Mouse (Mus musculus): ENCODE measurements around the gene Eme1. TPM values are rescaled to one million over a fixed set of nuclear protein-coding genes. Genes with fewer than 3 reads are reported as not detected.

Eme1 gene
- polyA plus RNA-seq, 1 experiment from 2014 or later, result 3.5 TPM

DNA sequence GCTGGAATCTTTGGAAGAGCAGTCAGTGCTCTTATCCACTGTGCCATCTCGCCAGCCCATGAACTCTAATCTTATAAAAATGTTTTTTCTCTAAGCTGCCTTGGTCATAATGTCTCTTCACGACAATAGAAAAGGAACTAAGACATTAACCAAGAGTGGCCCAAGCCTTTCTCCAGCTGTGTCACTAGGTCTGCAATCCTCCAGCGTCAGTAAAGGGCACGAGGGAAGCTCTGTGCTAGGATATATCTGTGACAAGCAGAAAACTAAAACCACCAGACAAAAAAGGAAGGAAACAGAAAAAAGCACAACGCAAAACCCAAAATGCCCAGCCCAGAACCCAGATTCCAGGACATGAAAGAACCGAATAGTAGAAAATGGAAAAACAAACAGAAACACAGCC lies 33.4 kb upstream of the Eme1 start:
- H3K27ac ChIP-seq (ENCODE audit: low read depth, low read length), result no peak overlapping the region
- 89% methylated on average over 6 of the region's 6 CpGs for WGBS

DNA sequence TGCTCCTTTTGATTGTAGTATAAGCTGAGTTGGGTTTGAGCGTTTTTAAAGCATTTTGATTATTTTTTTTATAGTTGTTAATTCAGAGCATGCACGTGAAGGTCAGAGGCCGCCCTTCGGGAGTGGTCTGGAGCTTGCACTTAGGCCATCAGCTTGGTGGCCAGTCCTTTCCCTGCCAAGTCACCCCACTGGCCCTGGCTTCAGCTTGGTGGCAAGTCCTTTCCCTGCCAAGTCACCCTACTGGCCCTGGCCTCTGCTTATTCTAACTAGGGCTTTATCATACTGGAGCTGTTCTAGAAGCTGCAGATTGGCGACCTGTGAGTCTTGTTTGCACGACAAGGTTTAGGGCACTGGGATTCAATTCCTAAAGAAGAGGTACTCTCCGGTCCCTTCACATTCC lies 28.7 kb upstream of the Eme1 start:
- 86% methylated on average over 7 of the region's 7 CpGs for WGBS
- Histone ChIP-seq H3K36me3 (ENCODE audit: control insufficient read depth, insufficient read depth, low read length) (no peaks in the 10 kb centered on the region), H3K27me3 (replicated peaks; ENCODE audit: control insufficient read depth, insufficient read depth, low read length) (no peaks in the 10 kb centered on the region), H3K27ac (ENCODE audit: low read depth, low read length) (no peak overlapping the region), H3K4me1 (ENCODE audit: control insufficient read depth, insufficient read depth, low read depth, low read length) (peaks cover 4% of the 10 kb centered on the region; the same call in 1 of the 2 replicates), H3K9me3 (ENCODE audit: control insufficient read depth, low read length) (no peaks in the 10 kb centered on the region), H3K4me2 (ENCODE audit: low read length) (no peak overlapping the region), H3K9ac (ENCODE audit: low read depth, low read length) (no peak overlapping the region), H3K4me3 (ENCODE audit: low read length) (no peak overlapping the region)
- ATAC-seq, result no peak

More for the DNA sequence above, 33.4 kb upstream of the Eme1 start:
- no peak for ATAC-seq
- Histone ChIP-seq H3K4me3 (ENCODE audit: low read length) (no peak overlapping the region), H3K4me2 (ENCODE audit: low read length) (no peak overlapping the region), H3K4me1 (ENCODE audit: control insufficient read depth, insufficient read depth, low read depth, low read length) (no peaks in the 10 kb centered on the region), H3K36me3 (ENCODE audit: control insufficient read depth, insufficient read depth, low read length) (no peaks in the 10 kb centered on the region), H3K27me3 (replicated peaks; ENCODE audit: control insufficient read depth, insufficient read depth, low read length) (no peaks in the 10 kb centered on the region), H3K9me3 (ENCODE audit: control insufficient read depth, low read length) (no peaks in the 10 kb centered on the region), H3K9ac (ENCODE audit: low read depth, low read length) (no peak overlapping the region)

DNA sequence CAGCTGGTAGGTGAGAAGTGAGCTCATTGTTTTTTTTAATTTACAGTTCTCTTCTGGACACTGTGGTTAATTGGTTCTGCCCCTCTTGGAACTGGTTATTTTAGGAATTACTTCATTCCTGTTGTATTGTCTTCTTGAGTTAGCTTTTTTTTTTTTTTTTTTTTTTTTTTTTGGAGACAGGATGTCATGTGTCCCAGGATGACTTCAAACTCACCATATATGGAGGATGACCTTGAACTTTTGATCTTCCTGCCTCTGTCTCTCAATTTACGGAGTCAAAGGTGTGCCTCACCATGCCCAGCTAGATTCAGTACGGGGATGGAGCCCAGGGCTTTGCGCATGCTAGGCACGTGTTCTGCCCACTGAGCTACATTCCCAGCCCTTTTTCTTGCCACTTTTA lies 27.9 kb upstream of the Eme1 start:
- no peaks in the 10 kb centered on the region for H3K9me3 ChIP-seq (ENCODE audit: control insufficient read depth, low read length)
- no peak for ATAC-seq
- H3K4me1 ChIP-seq (ENCODE audit: control insufficient read depth, insufficient read depth, low read depth, low read length), result peaks cover 4% of the 10 kb centered on the region
- WGBS, result 89% methylated on average over 4 of the region's 4 CpGs
- no peaks in the 10 kb centered on the region for H3K36me3 ChIP-seq (ENCODE audit: control insufficient read depth, insufficient read depth, low read length)
- H3K27ac ChIP-seq (ENCODE audit: low read depth, low read length), result no peak overlapping the region
- H3K9ac ChIP-seq (ENCODE audit: low read depth, low read length), result no peak overlapping the region
- H3K27me3 ChIP-seq (replicated peaks; ENCODE audit: control insufficient read depth, insufficient read depth, low read length), result no peaks in the 10 kb centered on the region
- no peak overlapping the region for H3K4me2 ChIP-seq (ENCODE audit: low read length)
- H3K4me3 ChIP-seq (ENCODE audit: low read length), result no peak overlapping the region

DNA sequence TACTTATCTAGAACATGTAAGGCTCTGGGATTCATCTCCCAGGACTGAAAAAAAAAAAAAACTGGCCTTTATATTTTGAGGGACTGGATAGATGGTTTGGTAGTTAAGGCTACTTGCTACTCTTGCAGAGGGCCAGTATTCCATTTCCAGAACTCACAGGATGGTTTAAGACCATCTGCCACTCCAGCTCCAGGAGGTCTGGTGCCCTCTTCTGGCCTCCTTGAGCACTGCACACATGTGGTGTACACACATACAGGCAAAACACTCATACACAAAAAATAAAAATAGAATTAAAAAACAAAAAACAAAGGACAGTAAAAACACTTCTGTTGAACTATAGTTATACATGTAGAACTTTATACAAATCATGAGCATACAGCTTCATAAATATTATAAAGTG lies 26.9 kb upstream of the Eme1 start:
- no peaks in the 10 kb centered on the region for H3K27me3 ChIP-seq (replicated peaks; ENCODE audit: control insufficient read depth, insufficient read depth, low read length)
- H3K9me3 ChIP-seq (ENCODE audit: control insufficient read depth, low read length), result no peaks in the 10 kb centered on the region
- no peak overlapping the region for H3K4me2 ChIP-seq (ENCODE audit: low read length)
- H3K9ac ChIP-seq (ENCODE audit: low read depth, low read length), result no peak overlapping the region
- H3K36me3 ChIP-seq (ENCODE audit: control insufficient read depth, insufficient read depth, low read length), result no peaks in the 10 kb centered on the region
- no peak for ATAC-seq
- H3K4me3 ChIP-seq (ENCODE audit: low read length), result no peak overlapping the region
- H3K27ac ChIP-seq (ENCODE audit: low read depth, low read length), result no peak overlapping the region
- peaks cover 13% of the 10 kb centered on the region for H3K4me1 ChIP-seq (ENCODE audit: control insufficient read depth, insufficient read depth, low read depth, low read length)

DNA sequence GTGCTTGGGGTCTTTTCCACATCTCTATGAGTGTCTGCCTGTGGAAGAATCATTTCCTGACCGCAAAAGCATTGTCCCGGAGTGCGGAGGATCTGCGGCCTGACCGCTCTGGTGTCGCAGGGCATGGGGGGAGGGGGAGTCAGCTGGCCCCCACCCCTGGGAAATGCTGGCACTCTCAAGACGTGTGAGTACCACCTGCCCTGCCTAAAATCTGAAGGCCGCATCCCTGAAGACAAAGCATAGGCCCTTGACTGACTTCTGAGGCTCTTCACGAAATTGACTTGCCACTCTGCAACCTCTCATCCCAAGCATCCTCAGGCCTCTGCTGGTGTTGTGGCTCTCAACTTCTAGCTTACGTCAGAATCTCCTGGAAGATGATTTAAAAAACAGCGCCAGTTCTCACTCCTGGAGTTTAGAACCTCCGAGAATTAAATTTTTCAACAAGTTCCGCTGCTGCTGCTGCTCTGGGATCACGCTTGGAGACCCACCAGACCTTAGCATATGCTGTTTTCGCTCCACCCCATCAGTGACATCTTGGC lies 23.9 kb upstream of the Eme1 start:
- Histone ChIP-seq H3K4me3 (ENCODE audit: low read length) (peak overlapping the region; percentile 82), H3K9me3 (ENCODE audit: control insufficient read depth, low read length) (no peaks in the 10 kb centered on the region), H3K4me1 (ENCODE audit: control insufficient read depth, insufficient read depth, low read depth, low read length) (peaks cover 20% of the 10 kb centered on the region), H3K36me3 (ENCODE audit: control insufficient read depth, insufficient read depth, low read length) (no peaks in the 10 kb centered on the region), H3K4me2 (ENCODE audit: low read length) (peak overlapping the region; percentile 82), H3K27ac (ENCODE audit: low read depth, low read length) (peak overlapping the region; percentile 65), H3K9ac (ENCODE audit: low read depth, low read length) (peak overlapping the region; percentile 95), H3K27me3 (replicated peaks; ENCODE audit: control insufficient read depth, insufficient read depth, low read length) (no peaks in the 10 kb centered on the region)
- peak; percentile 61 for ATAC-seq
- whole genome bisulfite sequencing, result 28% methylated on average over 15 of the region's 15 CpGs

DNA sequence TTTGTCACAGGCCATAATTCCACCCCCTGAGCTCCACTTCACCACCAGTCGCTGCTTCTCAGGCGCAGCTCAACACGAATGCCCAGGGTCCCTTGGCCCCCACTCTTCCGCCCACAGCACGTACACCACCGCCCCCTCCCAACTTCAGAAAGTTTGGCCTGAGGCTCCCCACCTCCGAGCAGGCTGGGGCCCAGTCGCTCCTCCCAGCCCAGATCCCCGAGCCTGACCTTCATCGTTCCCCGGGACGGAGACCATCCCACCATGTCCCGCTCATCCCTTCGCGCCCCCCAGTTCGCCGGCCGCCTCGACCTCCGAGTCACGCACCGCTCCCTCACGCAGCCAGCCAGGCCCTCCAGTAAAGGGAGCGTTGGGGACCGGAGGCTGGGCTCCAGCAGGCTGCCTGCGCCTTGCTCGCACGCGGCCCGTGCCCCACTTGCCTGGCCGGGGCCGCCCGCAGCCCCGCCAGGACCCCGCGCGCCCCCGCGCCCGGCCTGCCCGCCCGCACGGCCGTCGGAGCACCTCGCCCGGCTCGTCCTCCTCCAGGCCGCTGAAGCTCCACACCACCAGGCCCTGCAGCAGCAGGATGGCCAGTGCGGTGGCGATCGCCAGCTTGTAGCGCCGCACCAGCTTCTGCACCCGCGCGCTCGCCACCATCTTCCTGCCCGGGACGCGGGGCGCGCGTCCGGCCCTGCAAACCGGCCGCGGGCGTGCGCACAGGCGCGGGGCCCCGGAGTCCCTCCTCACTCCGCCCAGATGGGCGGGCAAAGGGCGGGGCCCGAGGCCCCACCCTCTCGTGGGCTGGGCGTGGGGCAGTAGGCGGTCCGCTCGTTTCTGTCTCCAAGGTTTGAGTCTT lies 23.2 kb upstream of the Eme1 start, which contains the start of gene Xylt2:
Xylt2 (minus strand) TSS at position 762 of the 853 bp plus-strand sequence.
- H3K9me3 ChIP-seq (ENCODE audit: control insufficient read depth, low read length), result no peaks in the 10 kb centered on the region
- H3K27me3 ChIP-seq (replicated peaks; ENCODE audit: control insufficient read depth, insufficient read depth, low read length), result no peaks in the 10 kb centered on the region
- peak; percentile 97 for ATAC-seq
- peaks cover 20% of the 10 kb centered on the region for H3K4me1 ChIP-seq (ENCODE audit: control insufficient read depth, insufficient read depth, low read depth, low read length)
- peak within 1 kb of the TSS; percentile 82 for H3K4me3 ChIP-seq (ENCODE audit: low read length)
- WGBS, result 1% methylated on average over 56 of the region's 82 CpGs
- peak within 1 kb of the TSS; percentile 95 for H3K9ac ChIP-seq (ENCODE audit: low read depth, low read length)
- peak within 1 kb of the TSS; percentile 82 for H3K4me2 ChIP-seq (ENCODE audit: low read length)
- H3K36me3 ChIP-seq (ENCODE audit: control insufficient read depth, insufficient read depth, low read length), result no peaks in the 10 kb centered on the region
- H3K27ac ChIP-seq (ENCODE audit: low read depth, low read length), result peak within 1 kb of the TSS; percentile 90

DNA sequence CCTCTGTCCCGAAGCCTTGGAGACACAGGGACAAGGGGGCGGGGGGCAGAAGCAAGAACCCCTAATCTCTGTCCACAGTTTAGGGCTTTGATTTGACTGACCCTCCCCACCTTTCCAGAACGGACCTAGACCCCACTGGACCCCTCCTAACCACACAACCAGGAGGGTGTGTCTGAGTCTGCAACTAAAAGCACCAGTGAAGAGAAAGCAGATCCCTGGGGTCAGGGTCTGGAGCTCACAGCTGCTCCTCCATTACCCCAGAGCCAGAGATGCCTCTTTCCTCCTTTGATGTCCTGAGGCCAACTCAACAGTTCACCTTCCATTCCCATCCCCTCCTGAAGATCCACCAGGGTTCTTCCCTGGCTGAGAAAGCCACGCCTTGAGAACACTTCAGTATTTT lies 22.5 kb upstream of the Eme1 start:
- Histone ChIP-seq H3K27me3 (replicated peaks; ENCODE audit: control insufficient read depth, insufficient read depth, low read length) (no peaks in the 10 kb centered on the region), H3K4me1 (ENCODE audit: control insufficient read depth, insufficient read depth, low read depth, low read length) (peaks cover 20% of the 10 kb centered on the region), H3K9ac (ENCODE audit: low read depth, low read length) (peak overlapping the region; percentile 95), H3K27ac (ENCODE audit: low read depth, low read length) (no peak overlapping the region), H3K4me2 (ENCODE audit: low read length) (peak overlapping the region; percentile 82), H3K9me3 (ENCODE audit: control insufficient read depth, low read length) (no peaks in the 10 kb centered on the region), H3K36me3 (ENCODE audit: control insufficient read depth, insufficient read depth, low read length) (no peaks in the 10 kb centered on the region), H3K4me3 (ENCODE audit: low read length) (peak overlapping the region; percentile 82)
- 40% methylated on average over 4 of the region's 4 CpGs for WGBS
- no peak for ATAC-seq

DNA sequence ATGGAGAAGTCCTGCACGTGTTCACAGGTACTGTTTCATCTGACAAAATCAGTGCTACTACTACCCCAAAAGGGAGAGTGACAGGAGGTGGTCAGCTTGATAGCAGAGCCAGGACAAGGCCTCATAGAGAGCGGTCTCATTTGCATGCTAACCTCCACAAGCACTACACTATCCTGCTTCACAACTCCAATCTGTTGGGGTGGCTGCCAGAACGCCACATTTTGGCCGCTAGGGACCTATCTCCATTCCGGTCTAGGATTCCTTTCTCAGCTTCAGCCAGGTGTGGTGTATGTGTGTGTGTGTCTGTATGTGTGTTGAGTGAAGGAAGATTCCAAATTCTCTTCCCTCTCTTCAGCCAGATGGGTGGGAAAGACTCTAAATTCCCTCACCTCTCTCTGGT lies 21.7 kb upstream of the Eme1 start:
- 78% methylated on average over 5 of the region's 5 CpGs for WGBS

DNA sequence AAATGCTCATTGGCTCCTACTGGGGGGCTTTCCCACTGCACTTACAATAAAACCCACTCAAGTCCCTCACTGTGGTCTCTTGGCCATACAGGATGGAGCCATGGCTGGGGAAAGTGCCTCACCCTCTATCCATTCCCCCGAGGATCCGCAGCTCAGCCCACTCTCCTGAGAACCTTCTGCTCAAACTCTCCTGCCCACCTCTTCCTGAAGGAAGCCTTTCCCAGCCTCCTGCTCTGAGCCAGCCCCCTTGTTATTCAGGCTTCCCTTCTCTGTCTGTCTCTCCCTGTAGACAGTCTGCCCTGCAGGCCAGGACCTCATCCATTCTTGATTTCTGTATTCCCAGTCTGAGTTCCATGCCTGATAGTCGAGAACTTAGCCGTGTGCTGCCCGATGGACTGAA lies 21.2 kb upstream of the Eme1 start:
- WGBS, result 83% methylated on average over 5 of the region's 5 CpGs
- Histone ChIP-seq H3K27me3 (replicated peaks; ENCODE audit: control insufficient read depth, insufficient read depth, low read length) (no peaks in the 10 kb centered on the region), H3K4me3 (ENCODE audit: low read length) (no peak overlapping the region), H3K9ac (ENCODE audit: low read depth, low read length) (peak overlapping the region; percentile 22; the same call in 1 of the 2 replicates), H3K27ac (ENCODE audit: low read depth, low read length) (no peak overlapping the region), H3K9me3 (ENCODE audit: control insufficient read depth, low read length) (no peaks in the 10 kb centered on the region), H3K4me1 (ENCODE audit: control insufficient read depth, insufficient read depth, low read depth, low read length) (peaks cover 20% of the 10 kb centered on the region), H3K4me2 (ENCODE audit: low read length) (no peak overlapping the region), H3K36me3 (ENCODE audit: control insufficient read depth, insufficient read depth, low read length) (peaks cover 5% of the 10 kb centered on the region; the same call in 1 of the 2 replicates)
- no peak for ATAC-seq

More for the DNA sequence above, 21.7 kb upstream of the Eme1 start:
- no peak for ATAC-seq
- Histone ChIP-seq H3K4me1 (ENCODE audit: control insufficient read depth, insufficient read depth, low read depth, low read length) (peaks cover 20% of the 10 kb centered on the region), H3K36me3 (ENCODE audit: control insufficient read depth, insufficient read depth, low read length) (0 out of 2 replicates have a peak, but pooled peaks cover 2% of the 10 kb centered on the region), H3K4me3 (ENCODE audit: low read length) (no peak overlapping the region), H3K27me3 (replicated peaks; ENCODE audit: control insufficient read depth, insufficient read depth, low read length) (no peaks in the 10 kb centered on the region), H3K9me3 (ENCODE audit: control insufficient read depth, low read length) (no peaks in the 10 kb centered on the region), H3K4me2 (ENCODE audit: low read length) (no peak overlapping the region; the same call in none of the 2 replicates), H3K9ac (ENCODE audit: low read depth, low read length) (no peak overlapping the region), H3K27ac (ENCODE audit: low read depth, low read length) (no peak overlapping the region)
